Mouse (Mus musculus): ENCODE data around the gene Ccdc187. TPM values are rescaled to one million over a fixed set of nuclear protein-coding genes. Genes with fewer than 3 reads are reported as not detected.
A peak's percentile ranks its signal among the peaks of the same experiment; 100 is the strongest.

Ccdc187 gene
- polyA plus RNA-seq, 1 experiment from 2014 or later: 0.02 TPM

DNA sequence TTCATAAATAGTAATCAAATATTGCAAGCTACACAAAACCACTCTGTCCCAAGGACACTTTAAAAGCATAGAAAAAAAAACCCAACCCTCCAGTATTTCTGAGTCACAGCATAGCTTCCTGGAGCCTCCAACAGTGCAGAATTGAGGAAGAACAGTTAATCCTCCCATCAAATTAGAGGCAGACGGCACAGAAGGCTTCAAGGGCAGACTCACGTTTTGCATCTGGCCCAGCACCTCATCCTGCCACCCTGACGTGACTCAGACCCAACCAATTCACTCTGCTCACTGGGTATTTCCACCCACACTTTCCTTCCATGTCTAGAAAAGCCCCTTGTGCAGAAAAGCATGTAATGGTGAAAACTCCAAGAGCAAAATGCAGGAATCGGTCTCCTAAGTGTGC lies 64.1 kb downstream of the Ccdc187 start:
- H3K4me3 ChIP-seq: no peak overlapping the region

DNA sequence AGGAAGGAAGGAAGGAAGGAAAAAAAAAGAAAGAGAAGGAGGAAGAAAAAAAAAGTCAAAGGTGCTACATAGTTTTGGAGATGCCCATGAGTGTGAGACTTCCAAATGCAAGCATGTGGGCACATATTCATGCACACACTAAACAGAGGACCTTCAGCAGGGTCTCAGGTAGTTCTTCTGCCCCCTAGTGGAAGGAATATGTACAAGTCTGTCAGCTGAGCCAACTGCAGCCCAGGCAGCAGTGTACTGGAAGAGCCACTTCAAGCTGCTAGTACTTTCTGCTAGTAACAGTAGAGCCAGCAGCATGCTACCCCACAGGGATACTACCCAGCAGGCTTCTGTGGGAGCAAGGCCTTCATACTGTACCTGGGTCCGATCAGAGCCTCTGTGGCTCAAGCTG lies 66.6 kb downstream of the Ccdc187 start:
- no peak overlapping the region for H3K9ac ChIP-seq
- no peaks in the 10 kb centered on the region for H3K4me1 ChIP-seq
- H3K36me3 ChIP-seq: peaks cover 36% of the 10 kb centered on the region
- no peak overlapping the region for H3K4me2 ChIP-seq
- H3K9me3 ChIP-seq (replicated peaks): no peaks in the 10 kb centered on the region
- H3K27me3 ChIP-seq (replicated peaks): no peaks in the 10 kb centered on the region
- H3K27ac ChIP-seq: no peak overlapping the region
- WGBS (ENCODE audit: insufficient replicate concordance): 66% methylated on average over 1 of the region's 1 CpGs
- 0 out of 2 replicates have a peak, but pooled peaks have one; percentile 61 for ATAC-seq
- no peak overlapping the region for H3K4me3 ChIP-seq

More for the DNA sequence above, 64.1 kb downstream of the Ccdc187 start:
- 54% methylated on average over 4 of the region's 4 CpGs for WGBS (ENCODE audit: insufficient replicate concordance)
- H3K4me1 ChIP-seq: peaks cover 17% of the 10 kb centered on the region
- no peak for ATAC-seq
- H3K36me3 ChIP-seq: peaks cover 19% of the 10 kb centered on the region
- H3K27ac ChIP-seq: no peak overlapping the region
- H3K9ac ChIP-seq: no peak overlapping the region
- H3K9me3 ChIP-seq (replicated peaks): no peaks in the 10 kb centered on the region
- no peak overlapping the region for H3K4me2 ChIP-seq
- H3K27me3 ChIP-seq (replicated peaks): no peaks in the 10 kb centered on the region

DNA sequence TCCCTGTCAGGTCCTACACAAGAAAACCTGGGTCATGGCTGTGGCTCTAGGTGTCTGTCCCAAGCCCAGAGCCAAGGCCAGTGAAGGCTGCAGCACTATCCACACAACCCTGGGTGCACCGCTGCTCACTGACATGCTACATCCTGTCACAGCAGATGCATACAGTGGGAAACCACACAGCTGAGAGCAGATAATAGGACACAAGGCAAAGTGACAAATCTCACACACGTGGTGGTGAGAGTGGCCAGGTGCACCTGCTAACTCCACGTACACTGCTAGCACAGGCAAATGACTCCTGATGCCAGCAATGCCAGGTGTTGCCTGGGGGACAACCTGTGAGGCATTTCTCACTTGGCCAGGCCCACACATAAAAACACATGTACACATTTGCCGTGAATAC lies 69.1 kb downstream of the Ccdc187 start:
- no peaks in the 10 kb centered on the region for H3K9me3 ChIP-seq (replicated peaks)
- no peaks in the 10 kb centered on the region for H3K4me1 ChIP-seq
- WGBS (ENCODE audit: insufficient replicate concordance): 73% methylated on average over 4 of the region's 4 CpGs
- H3K4me2 ChIP-seq: no peak overlapping the region
- peaks cover 61% of the 10 kb centered on the region for H3K36me3 ChIP-seq
- H3K27ac ChIP-seq: no peak overlapping the region
- no peak overlapping the region for H3K9ac ChIP-seq
- H3K4me3 ChIP-seq: no peak overlapping the region
- H3K27me3 ChIP-seq (replicated peaks): no peaks in the 10 kb centered on the region
- ATAC-seq: no peak

DNA sequence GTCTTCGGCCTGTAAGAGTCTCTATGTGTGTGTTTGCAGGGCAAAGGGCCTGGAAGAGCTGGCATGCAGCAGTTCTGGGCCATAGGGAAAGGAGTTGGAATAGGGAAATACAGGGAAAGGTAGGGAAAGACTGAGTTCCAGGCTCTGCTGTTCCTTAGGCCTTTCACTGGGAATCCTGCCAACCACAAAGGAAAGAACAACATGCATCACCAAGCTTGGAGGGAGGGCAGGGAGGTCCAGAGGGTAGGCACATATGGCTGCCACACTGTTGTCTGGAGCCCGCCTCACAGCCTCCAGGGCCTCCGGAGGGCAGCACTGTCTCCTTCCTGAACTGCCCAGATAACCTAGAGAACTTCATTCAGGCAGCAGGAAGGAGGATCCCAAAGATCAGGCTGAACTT lies 70.4 kb downstream of the Ccdc187 start:
- H3K4me1 ChIP-seq: no peaks in the 10 kb centered on the region
- no peak overlapping the region for H3K4me2 ChIP-seq
- H3K9me3 ChIP-seq (replicated peaks): no peaks in the 10 kb centered on the region
- H3K27me3 ChIP-seq (replicated peaks): no peaks in the 10 kb centered on the region
- no peak overlapping the region for H3K27ac ChIP-seq
- H3K36me3 ChIP-seq: peaks cover 71% of the 10 kb centered on the region
- no peak overlapping the region for H3K4me3 ChIP-seq
- ATAC-seq: no peak
- H3K9ac ChIP-seq: no peak overlapping the region
- 69% methylated on average over 3 of the region's 3 CpGs for WGBS (ENCODE audit: insufficient replicate concordance)

DNA sequence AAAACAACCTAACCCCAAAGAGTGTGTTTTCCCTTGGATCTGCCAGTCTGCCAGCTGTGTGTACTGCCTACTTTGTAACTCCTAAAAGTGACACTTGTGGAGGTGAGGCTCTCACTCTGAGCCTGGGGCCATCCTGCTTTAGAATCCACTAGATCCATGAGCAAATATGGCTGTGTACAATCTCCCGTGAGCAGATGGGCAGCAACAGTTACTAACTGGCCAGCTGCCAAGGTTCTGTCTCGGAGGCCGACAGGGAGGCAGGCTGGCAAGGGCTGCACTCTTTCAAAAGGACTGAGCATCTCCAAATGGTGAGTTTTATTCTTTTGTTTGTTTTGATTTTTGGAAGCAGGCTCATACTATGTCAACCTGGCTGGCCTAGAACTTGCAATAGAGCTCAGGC lies 79.8 kb downstream of the Ccdc187 start:
- Histone ChIP-seq H3K4me3 (no peak overlapping the region), H3K4me2 (no peak overlapping the region), H3K27ac (no peak overlapping the region), H3K9me3 (replicated peaks) (no peaks in the 10 kb centered on the region), H3K27me3 (replicated peaks) (no peaks in the 10 kb centered on the region), H3K36me3 (peaks cover 89% of the 10 kb centered on the region), H3K9ac (no peak overlapping the region), H3K4me1 (0 out of 2 replicates have a peak, but pooled peaks cover 3% of the 10 kb centered on the region)
- ATAC-seq: no peak
- WGBS (ENCODE audit: insufficient replicate concordance): 60% methylated on average over 3 of the region's 3 CpGs

DNA sequence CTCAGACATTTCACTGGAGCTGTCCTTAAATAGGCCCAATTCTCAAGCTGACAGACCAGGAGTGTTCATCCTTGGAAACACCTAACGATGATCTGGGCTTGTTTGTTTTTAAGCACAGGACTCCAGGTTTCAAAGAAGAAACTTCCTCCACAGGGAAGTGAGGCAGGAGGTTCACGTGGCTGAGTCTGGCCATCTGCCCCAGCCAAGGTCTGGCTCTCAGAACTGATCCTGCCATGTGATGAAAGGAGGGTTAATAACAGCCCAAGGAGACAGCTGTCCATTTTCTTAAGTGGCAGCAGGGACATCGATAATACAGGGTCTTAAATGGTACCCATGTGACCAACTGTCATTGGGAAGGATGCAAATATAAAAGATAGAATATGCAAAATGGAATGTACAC lies 84.8 kb downstream of the Ccdc187 start:
- H3K27ac ChIP-seq: no peak overlapping the region
- peaks cover 37% of the 10 kb centered on the region for H3K27me3 ChIP-seq (replicated peaks)
- ATAC-seq: no peak
- H3K4me3 ChIP-seq: no peak overlapping the region
- no peak overlapping the region for H3K9ac ChIP-seq
- H3K36me3 ChIP-seq: peaks cover 50% of the 10 kb centered on the region
- peaks cover 12% of the 10 kb centered on the region for H3K4me1 ChIP-seq
- H3K9me3 ChIP-seq (replicated peaks): no peaks in the 10 kb centered on the region
- 74% methylated on average over 3 of the region's 3 CpGs for WGBS (ENCODE audit: insufficient replicate concordance)
- no peak overlapping the region for H3K4me2 ChIP-seq

DNA sequence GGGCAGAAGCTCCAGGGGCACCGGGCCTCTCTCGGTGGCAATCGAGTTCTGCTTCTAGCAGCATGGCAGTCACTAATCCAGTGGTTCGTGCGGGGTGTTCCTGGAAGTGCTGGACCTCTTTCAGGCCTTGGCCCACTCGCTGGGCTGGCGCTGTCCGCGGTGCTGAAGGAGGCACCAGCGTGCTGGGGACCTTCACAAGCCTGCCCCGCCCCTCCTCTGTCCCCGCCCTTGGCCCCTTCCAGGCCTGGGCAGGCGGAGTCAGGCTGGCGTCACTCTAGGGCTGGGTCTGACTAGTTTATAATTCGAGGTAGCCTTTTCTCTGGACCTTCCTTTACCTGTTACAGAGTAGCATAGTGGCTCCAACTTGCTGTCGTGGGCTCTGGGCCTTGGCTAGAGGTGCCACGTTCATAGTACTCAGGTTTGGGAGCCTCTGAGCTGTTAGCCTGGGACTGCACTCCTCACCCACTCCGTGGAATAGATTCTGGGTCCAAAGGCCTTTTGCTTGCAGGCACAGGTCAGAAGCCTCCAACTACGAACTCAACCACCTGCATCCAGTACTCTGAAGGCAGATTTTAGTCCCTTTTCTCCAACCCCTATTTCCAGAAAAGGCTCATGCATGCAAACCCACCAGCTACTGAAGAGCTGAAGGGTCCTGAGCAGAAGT lies 86.1 kb downstream of the Ccdc187 start, which contains the start of gene Lhx3:
Gene Lhx3, minus strand, starts transcription at position 164 of the 664 bp plus-strand sequence.
- peaks cover 50% of the 10 kb centered on the region for H3K27me3 ChIP-seq (replicated peaks)
- H3K9me3 ChIP-seq (replicated peaks): no peaks in the 10 kb centered on the region
- H3K4me1 ChIP-seq: peaks cover 9% of the 10 kb centered on the region
- H3K4me3 ChIP-seq: no peak within 1 kb of the TSS
- peak within 1 kb of the TSS; percentile 12; the same call in 1 of the 2 replicates for H3K4me2 ChIP-seq
- peak; percentile 84 for ATAC-seq
- H3K9ac ChIP-seq: no peak within 1 kb of the TSS
- H3K27ac ChIP-seq: no peak within 1 kb of the TSS
- WGBS (ENCODE audit: insufficient replicate concordance): 9% methylated on average over 19 of the region's 19 CpGs
- H3K36me3 ChIP-seq: peaks cover 37% of the 10 kb centered on the region

DNA sequence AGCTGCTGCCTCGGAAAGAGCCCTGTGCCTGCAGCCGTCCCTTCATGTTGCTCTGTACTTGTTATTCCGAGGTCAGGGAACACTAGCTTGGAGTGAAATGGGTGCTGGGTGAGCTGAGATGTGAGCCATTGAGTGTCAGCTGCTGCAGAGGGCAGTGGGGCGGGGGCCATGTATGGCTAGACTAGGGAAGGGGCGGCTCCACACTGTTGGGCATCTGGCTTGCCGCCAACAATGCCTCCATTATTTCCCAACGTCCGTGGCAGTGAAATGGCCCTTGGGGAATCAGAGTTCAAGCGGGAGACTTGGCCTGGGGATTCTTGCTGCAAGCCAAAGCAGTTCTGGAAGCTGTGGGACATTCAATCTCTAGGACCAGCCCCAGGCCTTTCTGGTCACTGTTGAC lies 86.8 kb downstream of the Ccdc187 start:
- no peak for ATAC-seq
- H3K4me2 ChIP-seq: no peak overlapping the region
- peaks cover 9% of the 10 kb centered on the region for H3K4me1 ChIP-seq
- no peaks in the 10 kb centered on the region for H3K9me3 ChIP-seq (replicated peaks)
- H3K27ac ChIP-seq: no peak overlapping the region
- H3K9ac ChIP-seq: no peak overlapping the region
- H3K4me3 ChIP-seq: no peak overlapping the region
- peaks cover 57% of the 10 kb centered on the region for H3K27me3 ChIP-seq (replicated peaks)
- whole genome bisulfite sequencing (ENCODE audit: insufficient replicate concordance): 21% methylated on average over 9 of the region's 9 CpGs
- peaks cover 30% of the 10 kb centered on the region for H3K36me3 ChIP-seq

DNA sequence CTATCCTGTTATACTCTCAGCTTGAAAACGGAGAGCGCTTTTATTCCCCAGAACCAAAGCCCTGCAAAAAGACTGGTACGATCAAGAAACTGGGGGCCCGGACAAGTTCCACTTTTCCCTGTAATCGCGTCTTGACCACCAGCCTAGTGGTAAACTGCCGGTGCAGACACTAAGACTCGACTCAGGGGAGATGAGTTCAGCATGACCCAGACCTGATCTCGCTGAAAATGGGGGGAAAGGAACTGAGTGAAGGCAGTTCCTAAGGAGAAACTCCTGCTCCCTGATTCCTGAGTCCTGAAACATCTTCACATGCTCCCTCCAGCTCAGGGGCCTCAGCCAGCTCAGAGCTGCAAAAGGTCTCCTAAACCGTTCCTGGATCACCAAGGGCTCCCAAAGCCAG lies 88.6 kb downstream of the Ccdc187 start:
- peaks cover 9% of the 10 kb centered on the region for H3K4me1 ChIP-seq
- H3K4me2 ChIP-seq: no peak overlapping the region
- ATAC-seq: no peak
- H3K27ac ChIP-seq: no peak overlapping the region
- H3K9ac ChIP-seq: no peak overlapping the region
- no peaks in the 10 kb centered on the region for H3K9me3 ChIP-seq (replicated peaks)
- WGBS (ENCODE audit: insufficient replicate concordance): 22% methylated on average over 10 of the region's 10 CpGs
- no peak overlapping the region for H3K4me3 ChIP-seq
- H3K36me3 ChIP-seq: peaks cover 12% of the 10 kb centered on the region
- H3K27me3 ChIP-seq (replicated peaks): peaks cover 75% of the 10 kb centered on the region

DNA sequence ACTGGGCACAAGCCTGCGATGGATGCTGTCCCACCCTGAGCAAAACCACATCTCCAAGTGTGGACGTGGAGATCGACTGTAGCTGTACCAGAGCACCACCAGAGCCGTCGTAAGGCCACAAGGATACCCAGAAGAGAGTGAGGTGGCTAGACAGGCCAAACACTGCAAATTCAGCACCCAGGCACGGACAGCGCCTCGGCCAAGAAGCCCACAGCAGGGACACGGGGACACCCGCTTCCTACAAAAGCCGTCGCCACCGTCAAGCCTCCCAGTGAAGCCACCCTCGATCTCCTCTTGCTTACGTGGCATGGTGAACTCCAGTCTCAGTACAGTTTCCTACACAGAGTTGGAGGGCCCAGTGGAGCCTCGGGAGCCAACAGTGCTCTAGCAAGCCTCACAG lies 89.2 kb downstream of the Ccdc187 start:
- Histone ChIP-seq H3K9ac (no peak overlapping the region), H3K27me3 (replicated peaks) (peaks cover 82% of the 10 kb centered on the region), H3K4me1 (peaks cover 9% of the 10 kb centered on the region), H3K4me2 (no peak overlapping the region), H3K4me3 (no peak overlapping the region), H3K9me3 (replicated peaks) (no peaks in the 10 kb centered on the region), H3K27ac (no peak overlapping the region), H3K36me3 (peaks cover 6% of the 10 kb centered on the region)
- 4% methylated on average over 16 of the region's 16 CpGs for WGBS (ENCODE audit: insufficient replicate concordance)
- ATAC-seq: no peak

DNA sequence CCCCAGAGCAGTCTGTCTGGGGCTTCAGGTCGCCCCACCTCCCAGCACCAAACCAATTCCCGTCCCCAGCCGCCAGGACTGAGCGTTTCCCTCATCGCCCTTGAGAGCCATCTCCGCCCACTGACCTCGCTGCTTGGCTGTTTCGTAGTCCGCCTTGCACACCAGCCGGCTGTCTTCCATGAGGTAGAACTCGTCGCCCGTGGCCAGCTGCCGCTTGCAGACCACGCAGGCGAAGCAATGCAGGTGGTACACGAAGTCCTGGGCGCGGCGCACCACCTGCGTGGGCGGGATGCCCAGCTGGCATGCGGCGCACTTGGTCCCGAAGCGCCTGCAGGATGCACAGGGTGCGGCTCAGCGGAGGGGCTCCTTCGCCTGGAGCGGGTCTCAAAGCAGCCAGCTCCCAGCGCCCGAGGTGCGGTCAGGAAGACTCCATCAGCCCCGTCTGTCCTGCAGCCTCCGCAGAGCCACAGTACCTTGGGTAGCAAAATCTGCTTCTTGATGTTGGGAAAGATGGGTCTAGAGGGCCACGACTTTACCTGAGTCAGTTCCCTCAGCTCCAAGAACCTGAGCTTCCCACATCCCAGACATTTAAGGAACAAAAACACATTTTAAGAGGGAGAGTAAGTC lies 91.4 kb downstream of the Ccdc187 start:
- Histone ChIP-seq H3K27ac (no peak overlapping the region), H3K4me3 (no peak overlapping the region), H3K4me2 (no peak overlapping the region), H3K9ac (no peak overlapping the region), H3K9me3 (replicated peaks) (no peaks in the 10 kb centered on the region), H3K4me1 (peaks cover 2% of the 10 kb centered on the region; the same call in 1 of the 2 replicates), H3K36me3 (no peaks in the 10 kb centered on the region), H3K27me3 (replicated peaks) (peaks cover 100% of the 10 kb centered on the region)
- ATAC-seq: no peak
- WGBS (ENCODE audit: insufficient replicate concordance): 5% methylated on average over 36 of the region's 36 CpGs

DNA sequence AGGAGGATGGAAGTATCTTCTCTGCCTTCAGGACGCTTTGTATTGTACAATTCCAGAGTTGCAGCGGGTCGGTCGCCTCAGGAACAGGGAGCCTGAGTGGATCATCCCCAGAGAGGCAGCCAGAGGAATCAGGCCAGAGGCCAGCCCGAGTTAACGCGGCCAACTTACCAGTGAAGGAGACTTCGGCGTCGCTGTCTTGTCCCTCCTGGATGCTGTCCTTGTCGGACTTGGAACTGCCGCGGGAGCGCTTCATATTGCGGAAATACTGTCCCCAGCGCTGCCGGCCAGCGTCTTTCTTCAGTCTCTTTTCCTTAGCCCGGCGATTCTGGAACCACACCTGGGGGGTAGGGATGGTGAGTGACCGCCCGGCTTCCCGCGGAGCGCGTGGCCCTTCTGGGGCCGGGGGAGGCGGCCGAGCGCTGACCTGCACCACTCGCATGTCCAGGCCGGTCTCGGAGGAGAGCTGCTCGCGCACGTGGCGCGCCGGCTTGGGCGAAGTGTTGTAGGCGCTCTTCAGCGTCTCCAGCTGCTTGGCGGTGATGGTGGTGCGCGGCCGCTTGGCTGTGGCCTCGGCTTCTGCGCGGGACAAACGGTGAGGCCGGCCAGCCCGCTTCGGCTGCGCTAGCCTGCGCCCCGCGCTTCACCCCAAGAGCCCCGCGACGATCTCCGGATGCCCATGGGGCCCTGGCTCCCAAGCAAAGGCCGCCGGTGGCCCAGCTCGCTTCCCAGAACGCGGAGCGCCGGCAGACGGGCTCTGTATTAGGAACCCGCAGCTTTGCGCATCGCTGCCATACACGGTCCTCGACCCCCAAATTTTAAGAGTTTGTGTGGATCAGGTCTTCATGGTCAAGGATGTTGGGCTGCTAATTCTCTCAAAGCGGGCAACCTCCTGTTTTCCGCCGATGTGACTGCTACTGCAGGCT lies 92.2 kb downstream of the Ccdc187 start:
- Histone ChIP-seq H3K4me2 (peak overlapping the region; percentile 24; the same call in 1 of the 2 replicates), H3K27me3 (replicated peaks) (peaks cover 100% of the 10 kb centered on the region), H3K4me3 (no peak overlapping the region), H3K4me1 (no peaks in the 10 kb centered on the region), H3K36me3 (no peaks in the 10 kb centered on the region), H3K9me3 (replicated peaks) (no peaks in the 10 kb centered on the region), H3K9ac (no peak overlapping the region), H3K27ac (no peak overlapping the region)
- ATAC-seq: no peak
- WGBS (ENCODE audit: insufficient replicate concordance): 2% methylated on average over 77 of the region's 77 CpGs

Data from liver, embryonic 12.5 days (tissue).